Mouse (Mus musculus) T-helper 17 cell (primary cell): ENCODE measurements around the gene Lama2.
"Not testable (repeated sequence)": the region's sequence is repeated elsewhere in the genome, so short reads cannot be mapped to it uniquely, and the experiment has no call there.

Experiments
- in situ Hi-C, 2 experiments: fragments of 300-600 bp; cut with MboI, MseI; formaldehyde crosslinking; loops; 1 replicate in 1 of 2; 2 replicates in 1 of 2; pipeline ENCODE4 v1.15.1; 2025; ENCODE audit warnings: high pct_unique_total_duplicates in 2 of 2

Lama2 gene

DNA sequence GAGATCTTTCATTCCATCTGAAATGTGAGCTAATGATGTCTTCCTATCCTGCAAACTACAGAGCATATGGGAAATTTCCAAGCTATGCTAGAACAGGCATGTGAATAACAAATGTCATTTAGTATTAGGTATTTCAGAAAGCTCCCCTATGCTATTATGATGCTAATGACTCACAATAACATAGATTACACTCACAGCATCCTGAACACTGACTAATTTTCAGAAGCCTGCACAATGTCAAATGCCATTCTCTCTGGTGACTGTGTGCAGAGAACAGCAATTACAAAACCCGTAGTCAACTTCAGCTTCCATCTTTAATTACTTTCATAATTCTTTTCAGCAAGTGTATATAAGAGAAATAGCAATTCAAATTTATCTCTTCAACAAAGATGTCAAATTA, 596.9 kb downstream of the Lama2 start:
- in situ Hi-C loops: no loop called here

DNA sequence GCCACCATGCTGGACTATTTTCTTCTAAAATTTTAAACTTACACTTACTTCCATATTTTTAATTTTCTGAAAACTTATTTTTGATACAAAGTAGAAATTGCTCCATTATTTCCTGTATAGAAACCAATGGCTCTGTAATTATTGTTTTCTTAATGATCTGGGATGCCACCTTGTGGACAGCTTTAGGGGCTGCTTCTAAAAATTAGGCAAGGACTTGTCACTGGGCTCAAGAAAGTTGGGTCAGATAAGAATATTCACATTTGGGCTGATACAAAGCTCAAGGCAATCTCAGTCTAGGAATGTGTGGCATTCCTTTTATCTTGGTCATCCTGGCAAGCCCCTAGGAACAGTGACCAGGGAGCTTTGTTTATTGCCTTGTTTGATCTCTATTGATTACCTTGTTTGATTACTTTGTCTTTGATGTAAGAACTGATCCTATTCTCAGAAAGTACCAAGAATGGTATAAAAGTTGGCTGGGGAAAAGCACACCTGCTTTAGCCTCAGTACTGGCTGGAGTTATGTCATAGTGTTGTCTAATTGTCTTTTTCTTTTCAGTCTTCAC, 606.7 kb downstream of the Lama2 start:
- in situ Hi-C loops: loop anchor here in 1 of 2 experiments (10.0 kb wide), 1 partner anchor 1312 kb away; no protein-coding TSS in a partner anchor

GRCm38 (mm10) chr10:27007364-27007763, 612.2 kb downstream of the Lama2 start:
- in situ Hi-C loops: no loop called here

- in situ Hi-C loops: no loop called here
Measured at GRCm38 (mm10) chr10:27005716-27006115, 613.8 kb downstream of the Lama2 start.

DNA sequence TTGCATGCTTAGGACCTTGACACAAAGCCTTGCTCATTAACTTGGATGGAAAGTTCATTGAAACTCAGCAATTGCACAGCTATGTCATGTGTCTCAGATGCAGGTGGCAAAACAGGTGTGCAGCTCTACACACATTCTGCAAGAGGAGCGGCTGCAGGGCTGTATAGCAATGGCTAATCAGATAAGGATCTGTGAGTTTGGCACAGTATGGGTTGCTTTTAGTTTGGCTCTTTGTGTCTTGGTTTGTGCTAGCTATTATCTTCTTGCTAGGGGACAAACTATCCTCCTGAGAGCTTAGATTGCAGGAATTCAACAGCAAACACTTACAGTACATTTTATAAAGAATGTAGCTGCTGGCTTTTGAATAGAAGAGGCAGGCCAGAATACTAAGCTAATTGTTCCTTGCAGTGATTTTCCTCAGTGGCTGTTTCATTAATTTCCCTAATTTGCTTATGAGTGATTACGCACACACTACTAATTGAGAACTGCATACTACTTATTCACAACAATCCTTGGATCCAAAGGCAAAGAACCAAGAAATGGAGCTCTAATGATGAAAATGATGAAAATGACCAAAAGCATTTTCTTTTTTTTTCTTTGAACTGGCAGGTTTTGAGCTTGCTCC, 617.9 kb downstream of the Lama2 start:
- in situ Hi-C loops: no loop called here

GRCm38 (mm10) chr10:26996684-26997083, 622.9 kb downstream of the Lama2 start:
- in situ Hi-C loops: loop anchor here in 1 of 2 experiments (10.0 kb wide), 1 partner anchor 242 kb away; the partner anchor contains the start of gene Arhgap18

GRCm38 (mm10) chr10:26995987-26996386, 623.6 kb downstream of the Lama2 start:
- in situ Hi-C loops: loop anchor here in 1 of 2 experiments (10.0 kb wide), 1 partner anchor 241 kb away; the partner anchor contains the start of gene Arhgap18

GRCm38 (mm10) chr10:26995182-26995975, 624.2 kb downstream of the Lama2 start:
- in situ Hi-C loops: loop anchor here in 1 of 2 experiments (10.0 kb wide), 1 partner anchor 241 kb away; the partner anchor contains the start of gene Arhgap18

- in situ Hi-C loops: loop anchor here (5.0 to 10.0 kb wide), 4 partner anchors 72 to 277 kb away; partner anchors contain the start of gene Arhgap18 (in 1 of the 2)
Measured at GRCm38 (mm10) chr10:26993971-26994761, 625.4 kb downstream of the Lama2 start.

DNA sequence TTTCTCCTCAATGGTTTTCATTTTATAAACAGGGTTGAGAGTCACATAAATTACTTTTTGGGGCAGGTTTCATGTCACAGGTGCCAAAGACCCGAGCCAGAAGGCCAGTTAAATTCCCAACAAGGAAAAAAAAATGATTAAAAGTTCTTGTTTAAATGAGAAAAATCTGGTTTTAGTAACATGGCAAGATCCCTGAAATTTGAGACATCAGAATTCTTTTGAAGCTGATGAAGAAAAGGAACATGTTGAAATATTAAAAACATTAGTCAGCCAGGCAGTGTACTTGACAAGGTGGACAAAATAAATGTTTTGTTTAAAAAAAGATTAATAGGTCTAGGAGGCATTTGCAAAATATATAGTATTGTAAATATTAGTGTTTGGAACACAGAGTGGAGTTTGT, 634.1 kb downstream of the Lama2 start:
- in situ Hi-C loops: no loop called here

GRCm38 (mm10) chr10:26984082-26984481, 635.5 kb downstream of the Lama2 start:
- in situ Hi-C loops: not testable (repeated sequence)

DNA sequence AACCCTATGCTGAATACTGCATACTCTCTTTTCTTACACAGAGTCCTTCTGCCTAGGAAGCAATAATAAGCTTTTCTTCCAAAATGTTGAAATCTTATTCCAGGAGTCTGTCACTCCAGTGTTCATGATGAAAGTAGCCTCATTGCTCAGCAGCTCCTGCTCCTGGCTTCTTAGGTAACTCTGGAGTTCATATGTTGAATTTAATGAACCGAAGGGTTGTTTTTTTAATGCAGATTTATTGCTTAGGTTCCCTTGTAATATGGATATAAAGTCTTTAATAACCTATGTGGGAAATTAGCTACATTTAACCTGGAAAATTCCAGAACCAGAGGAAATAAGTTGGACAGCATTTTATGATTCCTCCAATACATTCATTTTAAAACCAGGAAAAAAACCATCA, 636.0 kb downstream of the Lama2 start:
- in situ Hi-C loops: no loop called here

DNA sequence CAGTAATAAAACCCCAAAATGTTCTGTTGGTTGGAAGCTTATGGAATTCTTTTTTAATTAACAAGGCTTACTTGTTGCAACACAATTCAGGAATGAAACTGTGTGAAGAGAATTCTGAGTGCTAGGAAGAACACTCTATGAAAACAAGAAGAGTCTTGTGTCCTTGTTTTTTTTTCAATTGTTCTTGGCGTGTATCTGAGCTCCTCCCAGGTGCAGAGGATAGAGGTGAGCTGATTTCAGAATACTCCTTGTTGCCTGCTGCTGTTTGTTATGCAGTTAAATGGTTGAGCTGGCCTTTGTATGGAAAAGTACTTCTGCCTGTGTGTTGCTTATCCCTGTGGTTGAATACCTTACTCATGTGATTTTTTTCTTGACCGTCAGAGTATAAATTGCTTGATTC, 636.9 kb downstream of the Lama2 start:
- in situ Hi-C loops: no loop called here

DNA sequence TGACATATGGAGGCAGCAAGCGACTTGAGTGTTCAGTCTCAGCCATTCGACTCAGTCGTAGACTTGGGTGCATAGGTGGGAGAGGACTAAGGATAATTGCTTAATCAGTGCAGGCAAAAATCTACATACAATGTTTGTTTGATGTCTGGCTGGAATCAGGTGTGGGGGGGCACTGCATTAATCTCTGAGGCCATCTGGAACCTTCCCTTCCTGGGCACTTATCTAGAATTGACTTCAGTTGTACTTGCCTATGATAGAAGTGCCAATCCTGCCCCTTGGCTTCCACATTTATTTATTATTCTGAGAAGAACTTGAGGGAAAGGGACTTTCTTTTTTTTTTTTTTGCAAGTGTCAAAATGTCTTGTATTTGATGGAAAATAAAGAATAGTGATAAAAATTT, 644.2 kb downstream of the Lama2 start:
- in situ Hi-C loops: no loop called here

- in situ Hi-C loops: no loop called here
Measured at GRCm38 (mm10) chr10:26974224-26974623, 645.3 kb downstream of the Lama2 start.

DNA sequence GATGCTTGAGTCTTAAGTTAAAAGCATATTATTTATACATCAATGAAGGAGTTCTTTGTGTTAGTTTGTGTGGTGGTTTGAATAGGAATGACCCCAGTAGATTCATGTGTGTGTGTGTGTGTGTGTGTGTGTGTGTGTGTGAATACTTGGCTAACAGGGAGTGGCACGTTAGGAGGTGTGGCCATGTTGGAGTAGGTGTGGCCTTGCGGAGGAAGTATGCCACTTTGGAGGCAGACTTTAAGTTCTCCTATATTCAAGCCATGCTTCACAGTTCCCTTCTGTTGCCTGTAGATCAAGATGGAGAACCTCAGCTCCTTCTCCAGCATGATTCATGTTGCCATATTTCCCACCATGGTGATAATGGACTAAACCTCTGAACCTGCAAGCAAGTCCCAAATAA, 646.0 kb downstream of the Lama2 start:
- in situ Hi-C loops: no loop called here

- in situ Hi-C loops: no loop called here
Measured at GRCm38 (mm10) chr10:26958513-26958912, 661.0 kb downstream of the Lama2 start.

GRCm38 (mm10) chr10:26950448-26950847, 669.1 kb downstream of the Lama2 start:
- in situ Hi-C loops: no loop called here

DNA sequence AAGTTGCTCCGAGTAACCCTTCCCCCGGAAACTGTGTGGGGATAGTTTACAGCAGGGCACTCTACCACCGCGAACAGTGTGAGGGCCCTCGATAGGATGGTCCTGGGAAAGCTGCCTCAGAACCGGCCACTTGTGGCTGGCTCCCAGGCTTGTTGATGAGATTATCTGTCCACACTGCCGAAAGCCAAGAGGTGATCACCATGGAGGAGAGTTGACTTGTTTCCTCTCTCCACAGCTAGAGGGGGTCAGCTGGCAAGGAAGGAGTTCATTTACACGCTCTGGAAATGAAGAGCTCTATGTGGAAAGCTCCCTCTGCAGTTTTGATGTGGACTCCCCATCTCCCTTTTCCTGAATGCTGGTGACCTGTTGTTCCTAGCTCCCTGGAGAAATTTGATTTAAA, 669.9 kb downstream of the Lama2 start:
- in situ Hi-C loops: no loop called here

- in situ Hi-C loops: no loop called here
Measured at GRCm38 (mm10) chr10:26948331-26948730, 671.2 kb downstream of the Lama2 start.

DNA sequence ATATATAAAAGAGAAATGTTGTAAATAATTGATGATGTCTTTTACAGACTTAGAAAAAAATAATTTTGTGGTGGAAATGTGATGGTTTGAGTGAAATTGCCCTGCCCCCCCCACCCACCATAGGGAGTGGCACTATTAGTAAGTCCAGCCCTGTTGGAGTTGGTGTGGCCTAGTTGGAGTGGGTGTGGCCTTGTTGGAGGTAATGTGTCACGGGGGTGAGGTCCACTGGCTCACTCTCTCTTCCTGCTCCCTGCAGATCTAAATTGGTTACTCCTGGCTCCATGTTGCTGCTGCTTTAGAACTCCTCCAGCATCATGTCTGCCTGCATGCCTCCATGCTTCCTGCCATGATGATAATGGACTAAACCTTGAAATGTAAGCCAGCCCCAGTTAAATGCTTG, 680.0 kb downstream of the Lama2 start:
- in situ Hi-C loops: no loop called here

DNA sequence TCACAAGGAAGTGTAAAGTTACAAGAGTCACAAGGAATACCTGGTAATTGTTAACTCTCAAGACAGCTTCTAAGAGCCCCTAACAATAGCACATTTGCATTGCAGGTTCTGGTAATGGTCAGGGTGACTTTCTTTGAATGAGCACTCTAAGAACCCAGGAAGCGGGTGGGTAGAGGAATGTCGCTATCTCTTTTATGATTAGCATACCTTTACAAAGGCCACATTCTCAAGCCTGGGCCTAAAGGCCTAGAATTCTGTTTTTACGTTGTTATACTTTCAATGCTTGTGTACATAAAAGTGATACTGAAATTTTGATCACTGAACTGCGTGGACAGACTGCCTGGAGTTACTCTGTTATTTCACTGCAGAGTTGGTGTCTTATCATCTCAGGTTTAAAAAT, 681.1 kb downstream of the Lama2 start:
- in situ Hi-C loops: not testable (repeated sequence)
